Mouse (Mus musculus) midbrain, embryonic 14.5 days (tissue): Measurements from ENCODE around the gene Ints3. TPM values are rescaled to one million over a fixed set of nuclear protein-coding genes. Genes with fewer than 3 reads are reported as not detected.
A peak's percentile ranks its signal among the peaks of the same experiment; 100 is the strongest.

Experiments used
- ATAC-seq: fragments of 200-750 bp; cut with Nextera tagmentation; 2 replicates; pipeline ENCODE4 v1.8.0; 2017; ENCODE audit warnings: moderate number of reproducible peaks, moderate library complexity; ENCODE audit not compliant: low FRiP score, low TSS enrichment
- DNase-seq: peaks from one replicate; pipeline ENCODE4 v3.0.0-alpha.2; 2015
- H3K27ac ChIP-seq: fragments of 300-500 bp; sonication (generic); replicated peaks from 2 replicates; pipeline ENCODE4 v1.5.1; 2014; ENCODE audit warnings: mild to moderate bottlenecking, low read depth, low read length, moderate library complexity
- H3K27me3 ChIP-seq: fragments of 300-500 bp; sonication (generic); 2 replicates; pipeline ENCODE4 v1.6.1; 2014; ENCODE audit warnings: low read length, control low read depth, mixed read lengths; ENCODE audit not compliant: control insufficient read depth, insufficient read depth
- H3K36me3 ChIP-seq: fragments of 300-500 bp; sonication (generic); 2 replicates; pipeline ENCODE4 v1.6.1; 2014; ENCODE audit warnings: low read length, control low read depth; ENCODE audit not compliant: control insufficient read depth, insufficient read depth
- H3K4me1 ChIP-seq: fragments of 300-500 bp; sonication (generic); 2 replicates; pipeline ENCODE4 v1.6.1; 2014; ENCODE audit warnings: mild to moderate bottlenecking, antibody characterized with exemption, low read length, control low read depth; ENCODE audit not compliant: control insufficient read depth, insufficient read depth
- H3K4me2 ChIP-seq: fragments of 300-500 bp; sonication (generic); 2 replicates; pipeline ENCODE4 v1.6.1; 2014; ENCODE audit warnings: mild to moderate bottlenecking, low read length, moderate library complexity
- H3K4me3 ChIP-seq: fragments of 300-500 bp; sonication (generic); replicated peaks from 2 replicates; pipeline ENCODE4 v1.5.1; 2014; ENCODE audit warnings: low read depth, low read length
- H3K9ac ChIP-seq: fragments of 300-500 bp; sonication (generic); replicated peaks from 2 replicates; pipeline ENCODE4 v1.6.1; 2014; ENCODE audit warnings: mild to moderate bottlenecking, low read length, moderate library complexity
- H3K9me3 ChIP-seq: fragments of 300-500 bp; sonication (generic); 2 replicates; pipeline ENCODE4 v1.6.1; 2016; ENCODE audit warnings: low read length, control low read depth, mixed read lengths; ENCODE audit not compliant: control insufficient read depth
- WGBS: fragments of 180-500 bp; shearing (Covaris S2); extraction: QIAGEN DNeasy Blood & Tissue Kit; methylation state at CpG from one replicate; pipeline ENCODE4 v1.1.7; 2014; 5-methylcytosine and 5-hydroxymethylcytosine counted together
- polyA plus RNA-seq: library from polyadenylated mRNA; unstranded; fragments of >200 nt; fragmentation: Nextera tagmentation; extraction: Ambion mirVana; gene quantifications from 2 replicates; pipeline ENCODE4 v1.2.1, GENCODE M21; 2014

Ints3 gene
- polyA plus RNA-seq, 1 experiment from 2014 or later, result 35.0 TPM

DNA sequence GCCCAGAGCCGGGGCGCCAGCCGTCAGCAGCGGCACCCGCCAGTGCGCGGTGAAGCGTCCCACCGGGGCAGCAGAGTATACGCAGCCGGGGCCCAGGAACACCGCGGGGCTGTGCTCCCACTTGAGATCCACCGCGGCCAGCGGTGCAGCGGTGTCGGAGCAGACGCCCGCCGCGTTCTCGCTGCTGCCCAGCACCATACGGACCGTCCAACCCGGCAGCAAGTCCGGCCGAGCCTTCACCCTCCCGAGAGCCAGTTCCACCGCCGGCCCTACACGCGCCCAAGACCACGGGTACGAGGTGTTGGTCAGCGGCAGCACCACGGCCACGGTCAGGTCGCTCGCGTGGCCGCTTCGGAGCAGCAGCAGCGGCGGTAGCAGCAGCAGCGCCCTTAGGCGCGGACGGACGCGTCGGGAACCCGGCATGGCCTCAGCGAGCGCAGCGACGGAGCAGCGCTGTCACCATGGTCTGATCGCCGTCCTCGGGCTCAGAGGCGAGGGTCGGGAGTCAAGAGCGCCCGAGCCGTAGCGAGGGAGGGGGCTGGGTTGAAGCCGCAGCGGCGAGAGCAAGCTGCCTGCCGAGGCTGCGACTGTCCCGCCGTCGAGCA is 31.8 kb upstream of the Ints3 start:
- ATAC-seq, result 0 out of 2 replicates have a peak, but pooled peaks have one; percentile 29
- no peaks in the 10 kb centered on the region for H3K9me3 ChIP-seq
- peaks cover 45% of the 10 kb centered on the region for H3K27me3 ChIP-seq
- peak; percentile 57 for DNase-seq
- peak overlapping the region; percentile 45 for H3K9ac ChIP-seq
- peaks cover 8% of the 10 kb centered on the region; the same call in 1 of the 2 replicates for H3K4me1 ChIP-seq
- H3K36me3 ChIP-seq, result no peaks in the 10 kb centered on the region
- peak overlapping the region; percentile 88 for H3K4me2 ChIP-seq
- H3K27ac ChIP-seq, result no peak overlapping the region
- peak overlapping the region; percentile 50 for H3K4me3 ChIP-seq
- WGBS, result under 1% methylated on average over 74 of the region's 75 CpGs

DNA sequence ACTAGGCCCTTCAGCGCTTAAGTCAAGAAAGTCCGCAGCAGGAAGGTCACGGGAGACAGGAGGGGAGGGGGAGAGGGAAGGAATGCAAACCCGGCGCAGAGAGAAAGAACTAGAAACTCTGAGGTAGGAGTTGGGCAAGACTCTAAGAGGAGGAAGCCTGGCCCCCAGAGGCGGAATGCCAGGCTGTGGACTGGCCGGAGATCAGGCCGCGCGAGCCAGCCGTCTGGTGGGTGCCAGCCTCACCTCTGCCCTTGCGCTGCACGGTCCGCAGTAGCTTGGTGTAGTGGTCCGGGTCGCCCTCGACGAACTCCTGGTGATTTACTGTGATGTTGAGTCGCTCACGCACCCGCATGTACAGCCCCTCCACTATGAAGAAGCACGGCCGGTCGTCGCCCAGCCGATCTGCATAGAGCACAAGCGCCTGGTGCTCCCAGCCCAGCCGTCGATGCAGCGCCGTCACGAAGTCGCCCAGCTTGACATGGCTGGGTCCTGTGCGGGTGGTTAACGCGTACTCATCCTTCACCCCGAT is 31.2 kb upstream of the Ints3 start:
- Histone ChIP-seq H3K4me2 (peak overlapping the region; percentile 88), H3K4me3 (peak overlapping the region; percentile 50), H3K36me3 (no peaks in the 10 kb centered on the region), H3K9ac (peak overlapping the region; percentile 45; the same call in 1 of the 2 replicates), H3K27me3 (peaks cover 45% of the 10 kb centered on the region), H3K27ac (no peak overlapping the region), H3K9me3 (no peaks in the 10 kb centered on the region), H3K4me1 (peaks cover 8% of the 10 kb centered on the region; the same call in 1 of the 2 replicates)
- 13% methylated on average over 37 of the region's 37 CpGs for WGBS
- ATAC-seq (no peak), DNase-seq (no peak)

DNA sequence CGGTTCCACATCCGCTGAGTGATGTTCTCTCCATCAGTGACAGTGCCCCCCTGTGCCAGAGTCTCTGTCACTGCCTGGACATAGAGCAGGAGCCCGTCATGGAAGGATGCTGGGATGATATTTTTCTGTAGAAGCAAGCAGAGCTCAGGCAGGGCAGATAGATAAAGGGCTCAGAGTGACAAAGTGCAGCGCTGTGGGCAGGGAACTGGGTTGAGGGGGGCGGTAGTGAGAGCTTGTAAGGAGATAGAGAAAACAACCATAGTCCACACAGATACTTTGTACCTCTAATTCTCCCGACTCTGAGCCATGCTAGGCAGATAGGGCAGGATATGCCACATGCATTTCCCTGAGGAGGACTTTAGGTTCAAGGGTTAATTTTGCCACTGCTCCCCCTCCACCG is 29.2 kb upstream of the Ints3 start:
- H3K27me3 ChIP-seq, result peaks cover 45% of the 10 kb centered on the region

DNA sequence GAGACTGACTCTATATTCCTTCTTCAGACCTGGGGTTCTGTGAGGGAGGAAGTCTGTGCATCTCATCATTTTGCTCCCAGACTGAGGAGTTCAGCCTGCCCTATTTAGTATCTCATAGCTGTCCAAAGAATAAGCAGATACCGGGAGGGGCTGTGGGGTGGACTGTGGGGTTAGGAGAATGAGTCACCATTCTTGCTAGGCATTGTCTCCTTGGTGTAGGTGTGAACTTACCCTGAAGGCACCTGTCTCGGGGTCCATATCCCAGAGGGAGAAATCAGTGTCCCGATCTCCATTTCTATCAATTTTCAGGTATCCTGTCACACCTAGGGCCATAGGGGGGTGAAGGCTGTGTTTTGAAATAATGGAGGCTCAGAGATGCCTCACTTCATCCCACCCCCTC is 28.5 kb upstream of the Ints3 start:
- H3K27me3 ChIP-seq, result peaks cover 45% of the 10 kb centered on the region

More for the DNA sequence above, 29.2 kb upstream of the Ints3 start:
- H3K36me3 ChIP-seq, result no peaks in the 10 kb centered on the region
- peaks cover 8% of the 10 kb centered on the region; the same call in 1 of the 2 replicates for H3K4me1 ChIP-seq
- no peak overlapping the region for H3K4me3 ChIP-seq
- no peak overlapping the region for H3K4me2 ChIP-seq
- DNase-seq (no peak), ATAC-seq (no peak)
- no peak overlapping the region for H3K9ac ChIP-seq
- no peaks in the 10 kb centered on the region for H3K9me3 ChIP-seq
- H3K27ac ChIP-seq, result no peak overlapping the region
- 26% methylated on average over 7 of the region's 7 CpGs for WGBS

DNA sequence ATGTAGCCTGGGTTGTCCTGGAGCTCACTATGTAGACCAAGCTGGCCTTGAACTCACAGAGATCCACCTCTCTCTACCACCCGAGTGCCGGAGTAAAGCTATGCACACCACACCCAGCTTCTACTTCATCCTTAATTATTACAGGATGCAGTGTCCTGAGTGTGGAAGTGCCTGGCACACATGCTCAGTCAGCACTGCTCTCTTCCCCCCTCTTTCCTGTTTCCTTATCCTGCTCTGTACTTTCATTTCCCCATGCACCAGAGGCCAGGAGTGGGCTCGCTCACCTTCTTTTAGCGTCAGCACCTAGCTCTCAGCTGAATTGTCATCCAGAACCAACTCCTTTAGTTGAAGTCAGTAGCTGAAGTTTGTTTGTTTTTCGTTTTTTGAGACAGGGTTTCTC is 26.9 kb upstream of the Ints3 start:
- WGBS, result 74% methylated on average over 5 of the region's 5 CpGs
- no peak overlapping the region for H3K27ac ChIP-seq
- no peak for DNase-seq
- H3K27me3 ChIP-seq, result peaks cover 35% of the 10 kb centered on the region
- H3K4me2 ChIP-seq, result no peak overlapping the region
- H3K36me3 ChIP-seq, result no peaks in the 10 kb centered on the region
- no peaks in the 10 kb centered on the region for H3K9me3 ChIP-seq
- H3K4me1 ChIP-seq, result peaks cover 3% of the 10 kb centered on the region; the same call in 1 of the 2 replicates
- no peak overlapping the region for H3K4me3 ChIP-seq
- ATAC-seq, result no peak
- no peak overlapping the region for H3K9ac ChIP-seq

More for the DNA sequence above, 28.5 kb upstream of the Ints3 start:
- Histone ChIP-seq H3K4me2 (no peak overlapping the region), H3K4me1 (peaks cover 8% of the 10 kb centered on the region; the same call in 1 of the 2 replicates), H3K4me3 (no peak overlapping the region), H3K36me3 (no peaks in the 10 kb centered on the region), H3K9me3 (no peaks in the 10 kb centered on the region), H3K9ac (no peak overlapping the region), H3K27ac (no peak overlapping the region)
- 93% methylated on average over 3 of the region's 3 CpGs for WGBS
- ATAC-seq (no peak), DNase-seq (no peak)

DNA sequence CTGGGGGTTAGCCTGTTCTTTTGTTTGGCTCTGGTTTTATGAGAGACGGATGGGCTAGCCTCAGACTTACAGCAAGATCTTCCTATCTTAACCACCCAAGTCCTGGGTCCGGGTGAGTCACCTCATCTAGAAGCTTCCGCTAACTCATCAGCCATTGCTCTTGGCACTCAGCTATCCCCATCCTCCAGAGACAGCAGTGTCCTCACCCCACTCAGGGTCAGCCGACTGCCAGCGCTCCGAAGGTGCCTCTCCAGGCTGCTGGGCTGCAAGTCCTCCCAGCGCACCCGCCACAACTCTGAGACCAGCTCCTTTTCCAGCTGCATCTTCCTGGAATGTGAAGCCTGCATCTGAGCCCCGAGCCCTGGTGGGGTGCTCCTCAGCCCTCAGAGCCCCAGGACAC is 26.3 kb upstream of the Ints3 start:
- no peak for DNase-seq
- H3K4me1 ChIP-seq, result no peaks in the 10 kb centered on the region
- H3K4me2 ChIP-seq, result no peak overlapping the region
- no peak overlapping the region for H3K27ac ChIP-seq
- H3K36me3 ChIP-seq, result no peaks in the 10 kb centered on the region
- 79% methylated on average over 9 of the region's 9 CpGs for WGBS
- H3K9ac ChIP-seq, result no peak overlapping the region
- H3K9me3 ChIP-seq, result no peaks in the 10 kb centered on the region
- no peak overlapping the region for H3K4me3 ChIP-seq
- ATAC-seq, result no peak
- H3K27me3 ChIP-seq, result peaks cover 29% of the 10 kb centered on the region

DNA sequence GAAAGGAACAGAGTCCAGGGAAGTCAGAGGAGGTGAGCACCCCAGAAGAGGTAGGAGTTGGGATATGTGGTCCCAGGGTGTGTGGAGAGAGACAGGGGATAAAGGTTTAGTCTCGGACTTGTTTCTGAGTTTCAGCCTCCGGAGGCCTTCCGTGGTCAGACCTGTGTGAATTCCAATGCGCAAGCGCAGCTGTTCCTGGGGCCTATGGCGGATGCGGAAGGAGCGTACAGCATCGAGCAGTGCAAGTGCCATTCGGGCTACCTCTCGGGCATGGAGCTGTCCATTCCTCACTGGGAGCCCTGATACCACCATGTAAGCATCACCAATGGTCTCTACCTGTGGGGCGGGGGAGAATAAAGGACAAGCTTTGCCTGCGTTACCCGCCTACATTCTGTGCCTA is 21.5 kb upstream of the Ints3 start:
- Histone ChIP-seq H3K9ac (no peak overlapping the region), H3K4me1 (no peaks in the 10 kb centered on the region), H3K4me2 (no peak overlapping the region), H3K4me3 (no peak overlapping the region), H3K27me3 (no peaks in the 10 kb centered on the region), H3K9me3 (no peaks in the 10 kb centered on the region), H3K27ac (no peak overlapping the region), H3K36me3 (no peaks in the 10 kb centered on the region)
- ATAC-seq (no peak), DNase-seq (no peak)
- 91% methylated on average over 14 of the region's 14 CpGs for WGBS

DNA sequence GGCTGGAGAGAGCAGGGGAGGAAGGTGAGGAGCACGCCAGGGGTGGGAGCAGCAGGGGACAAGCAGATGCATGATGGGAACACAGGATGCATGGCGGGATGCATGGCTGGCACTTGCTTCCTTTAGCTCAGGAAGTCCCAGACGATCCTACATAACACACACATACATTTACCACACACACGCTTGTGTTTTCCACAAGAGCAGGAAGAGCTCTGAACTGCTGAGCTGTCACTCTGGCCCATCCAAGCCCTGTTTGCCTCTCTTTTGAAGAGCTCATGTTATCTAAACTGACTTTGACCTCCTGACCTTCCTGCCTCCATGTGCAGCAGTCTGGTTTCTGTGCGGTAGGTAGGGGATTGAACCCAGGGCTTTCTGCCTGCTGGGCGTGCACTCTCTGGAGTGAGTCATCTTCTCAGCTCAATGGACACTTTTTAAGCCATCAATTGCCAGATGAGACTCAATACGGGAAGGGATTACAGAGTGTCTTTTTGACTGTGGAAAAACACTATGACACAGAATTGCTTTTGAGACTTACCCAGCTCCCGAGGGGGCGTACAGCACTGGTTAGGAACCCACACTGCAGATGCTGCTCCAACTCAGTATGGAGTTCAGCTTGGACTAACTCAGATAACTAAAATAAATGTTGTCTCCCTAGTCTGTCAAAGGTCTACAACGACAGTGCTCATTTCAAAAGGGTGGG is 18.1 kb upstream of the Ints3 start:
- H3K27me3 ChIP-seq, result no peaks in the 10 kb centered on the region
- H3K4me1 ChIP-seq, result peaks cover 8% of the 10 kb centered on the region; the same call in 1 of the 2 replicates
- DNase-seq (no peak), ATAC-seq (no peak)
- no peak overlapping the region for H3K9ac ChIP-seq
- no peaks in the 10 kb centered on the region for H3K9me3 ChIP-seq
- no peak overlapping the region for H3K27ac ChIP-seq
- 51% methylated on average over 10 of the region's 10 CpGs for WGBS
- H3K4me3 ChIP-seq, result no peak overlapping the region
- 0 out of 2 replicates have a peak overlapping the region, but pooled peaks have one; percentile 3 for H3K4me2 ChIP-seq
- H3K36me3 ChIP-seq, result no peaks in the 10 kb centered on the region
